Mouse (Mus musculus): ENCODE measurements around the gene Kif15. TPM values are rescaled to one million over a fixed set of nuclear protein-coding genes. Genes with fewer than 3 reads are reported as not detected.

Kif15 gene
- polyA plus RNA-seq (2012; rRNA removed), result 15.2 and 43.7 TPM in 2 replicates
- 20.4 and 23.1 TPM in 2 replicates for polyA plus RNA-seq (2014; fragmentation: Nextera tagmentation; extraction: Ambion mirVana)

DNA sequence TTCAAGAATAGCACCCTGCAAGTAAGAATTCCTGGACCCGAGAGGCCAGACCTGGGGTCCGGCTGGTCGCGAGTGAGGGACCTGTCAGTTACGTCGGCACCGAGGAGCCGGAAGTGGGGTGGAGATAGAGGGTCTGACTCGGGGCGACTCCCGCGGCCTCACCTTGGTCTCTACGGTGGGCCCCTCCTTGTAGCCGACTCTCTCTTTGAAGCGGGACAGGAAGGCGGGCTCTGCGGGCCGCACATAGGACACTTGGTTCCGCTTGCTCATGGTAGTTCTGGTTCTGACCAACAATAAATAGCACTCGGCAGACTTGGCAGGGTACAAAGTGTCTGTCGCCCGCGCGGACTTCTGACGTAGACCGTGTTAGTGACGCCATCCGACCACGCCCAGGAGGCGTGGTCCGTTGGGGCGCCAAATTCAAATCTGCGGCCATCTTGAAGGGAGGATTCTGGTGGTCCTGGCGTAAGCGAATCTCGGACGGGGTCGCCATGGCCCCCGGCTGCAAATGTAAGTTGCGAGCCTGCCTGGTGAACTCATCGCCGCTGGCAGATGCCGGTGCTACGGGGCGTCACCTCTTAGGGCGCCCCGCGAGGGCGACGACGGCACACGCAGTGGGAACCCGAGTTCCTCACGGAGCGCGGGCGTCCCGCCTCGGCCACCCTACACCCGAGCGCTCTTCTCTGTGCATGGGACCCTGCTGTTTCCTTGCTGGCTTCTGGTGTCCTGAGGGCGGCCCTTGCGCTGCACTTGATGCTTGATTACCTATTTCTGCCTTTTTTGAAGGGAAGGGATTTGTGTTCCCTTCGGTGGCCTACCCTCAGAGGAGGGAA is at the start of gene Kif15, which contains the start of gene 1110059G10Rik:
TSS of gene Kif15 (plus strand) at position 404 of the 833 bp plus-strand sequence.
TSS of gene 1110059G10Rik (minus strand) at position 358 of the 833 bp plus-strand sequence.
- Histone ChIP-seq H3K27ac (peak within 1 kb of the TSS; percentile 62), H3K36me3 (replicated peaks; ENCODE audit: control insufficient read depth, insufficient read depth, low read depth) (peaks cover 16% of the 10 kb centered on the region), H3K9ac (replicated peaks) (peak within 1 kb of the TSS; percentile 89), H3K9me3 (ENCODE audit: control insufficient read depth, low read length) (no peaks in the 10 kb centered on the region), H3K4me2 (ENCODE audit: low read depth) (peak within 1 kb of the TSS; percentile 94), H3K4me3 (ENCODE audit: insufficient read depth in 1 of 2, low read depth in 2 of 2, low read length in 2 of 2) (peak within 1 kb of the TSS; percentile 72 to 89), H3K4me1 (replicated peaks; ENCODE audit: control insufficient read depth in 2 of 2, insufficient read depth in 2 of 2, low read length in 1 of 2) (peaks cover 11 to 12% of the 10 kb centered on the region in 2 experiments), H3K27me3 (ENCODE audit: control insufficient read depth, insufficient read depth, low read length) (no peaks in the 10 kb centered on the region)
- WGBS (ENCODE audit: insufficient replicate concordance), result under 1% methylated on average over 64 of the region's 64 CpGs
- peak; percentile 84 to 88 (median 85) for DNase-seq (ENCODE audit: low read depth in 3 of 3, low spot score in 3 of 3)
- peak; percentile 95 for ATAC-seq (ENCODE audit: insufficient read depth)
- peak; percentile 43 for TF ChIP-seq CTCF (IDR thresholded peaks at IDR 0.05; ENCODE audit: low read depth)
- TF ChIP-seq EP300 (IDR thresholded peaks at IDR 0.05; ENCODE audit: low read depth), result peak; percentile 35

DNA sequence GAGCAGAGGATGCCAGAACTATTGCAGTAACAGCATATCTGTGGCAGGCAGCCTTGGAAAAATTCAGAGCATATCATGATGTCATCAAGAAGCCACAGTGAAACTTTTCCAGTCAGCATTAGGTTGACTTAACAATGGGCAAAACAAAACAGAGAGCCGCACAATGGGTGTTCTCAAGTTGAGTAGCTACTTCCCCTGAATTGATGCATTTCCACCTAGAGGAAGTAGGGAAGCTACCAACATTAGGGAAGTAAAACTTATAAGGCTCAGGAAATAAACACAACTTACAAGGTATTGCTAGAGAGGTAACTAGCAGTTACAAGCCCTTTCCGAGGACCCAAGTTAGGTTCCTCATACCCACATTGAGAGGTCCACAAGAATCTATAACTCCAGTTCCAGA is 49.8 kb upstream of the Kif15 start:
- WGBS (ENCODE audit: insufficient replicate concordance), result 60% methylated on average over 2 of the region's 2 CpGs
- no peaks in the 10 kb centered on the region for H3K36me3 ChIP-seq (replicated peaks; ENCODE audit: control insufficient read depth, insufficient read depth, low read depth)
- H3K27ac ChIP-seq, result no peak overlapping the region
- TF ChIP-seq EP300 (IDR thresholded peaks at IDR 0.05; ENCODE audit: low read depth) (no peak), CTCF (IDR thresholded peaks at IDR 0.05; ENCODE audit: low read depth) (no peak)
- DNase-seq (ENCODE audit: low read depth in 3 of 3, low spot score in 3 of 3) (no peak), ATAC-seq (ENCODE audit: insufficient read depth) (no peak)
- H3K4me2 ChIP-seq (ENCODE audit: low read depth), result no peak overlapping the region
- no peaks in the 10 kb centered on the region for H3K27me3 ChIP-seq (ENCODE audit: control insufficient read depth, insufficient read depth, low read length)
- H3K4me3 ChIP-seq (ENCODE audit: insufficient read depth in 1 of 2, low read depth in 2 of 2, low read length in 2 of 2), result no peak overlapping the region
- H3K4me1 ChIP-seq (replicated peaks; ENCODE audit: control insufficient read depth in 2 of 2, insufficient read depth in 2 of 2, low read length in 1 of 2), result no peaks in the 10 kb centered on the region
- no peak overlapping the region for H3K9ac ChIP-seq (replicated peaks)
- H3K9me3 ChIP-seq (ENCODE audit: control insufficient read depth, low read length), result no peaks in the 10 kb centered on the region; the same call in 1 of the 2 replicates

DNA sequence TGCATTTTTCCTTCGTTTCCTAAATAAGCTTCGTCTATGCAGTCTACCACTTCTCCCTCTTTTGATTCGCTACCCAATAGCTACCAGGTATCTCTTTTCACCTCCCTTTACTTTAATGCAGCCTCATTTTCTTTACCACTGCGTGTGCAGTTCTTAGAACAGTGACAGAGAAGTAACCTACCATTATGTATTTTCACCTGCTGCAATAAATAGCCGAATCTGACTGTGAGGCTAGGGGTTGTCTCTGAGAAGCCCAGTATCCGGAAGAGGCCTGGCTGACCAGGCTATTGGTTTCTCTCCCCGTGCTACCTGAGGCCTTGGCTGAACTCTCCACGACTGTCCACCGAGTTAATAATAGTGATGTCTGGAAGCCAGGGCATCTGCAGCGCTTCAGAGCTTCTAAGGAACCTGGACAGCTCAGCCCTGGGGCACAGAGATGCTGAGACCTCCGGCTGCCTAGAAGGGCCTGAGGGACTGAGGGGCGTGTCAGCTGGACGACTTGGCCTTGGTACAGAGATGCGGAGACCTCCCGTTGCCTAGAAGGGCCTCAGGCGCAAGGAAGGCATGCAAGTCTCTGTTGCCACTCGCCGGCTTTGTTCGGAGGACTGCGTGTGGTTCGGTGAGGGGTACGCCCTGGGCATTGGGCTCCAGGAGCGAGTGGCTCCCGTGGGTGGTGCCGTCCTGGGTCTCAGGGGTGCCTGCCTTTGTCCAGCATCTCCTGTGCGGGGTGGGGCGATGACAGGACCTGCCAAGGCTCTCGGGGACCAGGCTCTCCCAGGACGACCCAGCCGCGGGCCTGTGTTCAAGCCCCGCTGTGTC is 47.9 kb upstream of the Kif15 start:
- TF ChIP-seq EP300 (IDR thresholded peaks at IDR 0.05; ENCODE audit: low read depth) (no peak), CTCF (IDR thresholded peaks at IDR 0.05; ENCODE audit: low read depth) (no peak)
- peak overlapping the region; percentile 32 for H3K4me2 ChIP-seq (ENCODE audit: low read depth)
- no peak for ATAC-seq (ENCODE audit: insufficient read depth)
- 20% methylated on average over 32 of the region's 32 CpGs for WGBS (ENCODE audit: insufficient replicate concordance)
- DNase-seq (ENCODE audit: low read depth in 3 of 3, low spot score in 3 of 3), result no peak
- H3K4me1 ChIP-seq (replicated peaks; ENCODE audit: control insufficient read depth in 2 of 2, insufficient read depth in 2 of 2, low read length in 1 of 2), result no peaks in the 10 kb centered on the region
- H3K9me3 ChIP-seq (ENCODE audit: control insufficient read depth, low read length), result no peaks in the 10 kb centered on the region
- H3K27me3 ChIP-seq (ENCODE audit: control insufficient read depth, insufficient read depth, low read length), result no peaks in the 10 kb centered on the region
- no peak overlapping the region for H3K9ac ChIP-seq (replicated peaks)
- no peaks in the 10 kb centered on the region for H3K36me3 ChIP-seq (replicated peaks; ENCODE audit: control insufficient read depth, insufficient read depth, low read depth)
- peak overlapping the region; percentile 6 to 29; a peak in 3 of 4 replicates for H3K4me3 ChIP-seq (ENCODE audit: insufficient read depth in 1 of 2, low read depth in 2 of 2, low read length in 2 of 2)
- no peak overlapping the region for H3K27ac ChIP-seq

DNA sequence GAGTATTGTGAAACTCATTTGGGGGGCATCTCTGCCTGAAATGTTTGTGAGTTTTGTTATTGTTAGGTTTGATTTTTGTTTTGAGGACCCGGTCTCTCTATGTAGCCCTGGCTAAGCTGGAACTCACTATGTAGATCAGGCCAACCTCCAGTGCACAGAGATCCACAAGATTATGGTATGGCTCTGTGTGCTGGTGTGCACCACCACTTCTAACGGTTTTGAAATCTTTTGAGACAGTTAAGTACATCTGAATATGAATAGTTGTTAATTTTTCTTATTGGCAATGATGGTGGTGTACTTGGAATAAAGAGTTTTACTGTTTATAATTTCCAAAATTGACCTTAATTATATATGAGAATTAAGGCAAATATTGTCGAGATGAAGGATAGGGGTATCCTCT is 28.4 kb upstream of the Kif15 start:
- 25% methylated on average over 3 of the region's 3 CpGs for WGBS (ENCODE audit: insufficient replicate concordance)
- no peak for ATAC-seq (ENCODE audit: insufficient read depth)
- Histone ChIP-seq H3K4me1 (replicated peaks; ENCODE audit: control insufficient read depth in 2 of 2, insufficient read depth in 2 of 2, low read length in 1 of 2) (peaks cover 0 to 5% of the 10 kb centered on the region in 2 experiments; a peak in 2 of 4 replicates), H3K9me3 (ENCODE audit: control insufficient read depth, low read length) (no peaks in the 10 kb centered on the region), H3K4me2 (ENCODE audit: low read depth) (peak overlapping the region; percentile 69), H3K4me3 (ENCODE audit: insufficient read depth in 1 of 2, low read depth in 2 of 2, low read length in 2 of 2) (peak overlapping the region in 1 of 2 experiments; percentile 58; a peak in 2 of 4 replicates), H3K27ac (no peak overlapping the region), H3K27me3 (ENCODE audit: control insufficient read depth, insufficient read depth, low read length) (peaks cover 4% of the 10 kb centered on the region), H3K36me3 (replicated peaks; ENCODE audit: control insufficient read depth, insufficient read depth, low read depth) (peaks cover 2% of the 10 kb centered on the region; the same call in 1 of the 2 replicates), H3K9ac (replicated peaks) (no peak overlapping the region)
- TF ChIP-seq EP300 (IDR thresholded peaks at IDR 0.05; ENCODE audit: low read depth), result no peak
- no peak for TF ChIP-seq CTCF (IDR thresholded peaks at IDR 0.05; ENCODE audit: low read depth)
- no peak for DNase-seq (ENCODE audit: low read depth in 3 of 3, low spot score in 3 of 3)

Data from liver, embryonic 14.5 days (tissue).